Mouse (Mus musculus) layer of hippocampus, postnatal 36 days (tissue): Measurements from ENCODE around the gene Vmn1r217. TPM values are rescaled to one million over a fixed set of nuclear protein-coding genes. Genes with fewer than 3 reads are reported as not detected.
"Not testable (repeated sequence)": the region's sequence is repeated elsewhere in the genome, so short reads cannot be mapped to it uniquely, and the experiment has no call there.

Source experiments
- DNase-seq, 2 experiments: peaks; one replicate each; pipeline ENCODE4 v3.0.0; 2022
- total RNA-seq, 2 experiments: library from RNA; stranded (reverse); gene quantifications; 2 replicates each; pipeline ENCODE4 v1.2.3; 2021

The Vmn1r217 gene
- not detected for total RNA-seq

DNA sequence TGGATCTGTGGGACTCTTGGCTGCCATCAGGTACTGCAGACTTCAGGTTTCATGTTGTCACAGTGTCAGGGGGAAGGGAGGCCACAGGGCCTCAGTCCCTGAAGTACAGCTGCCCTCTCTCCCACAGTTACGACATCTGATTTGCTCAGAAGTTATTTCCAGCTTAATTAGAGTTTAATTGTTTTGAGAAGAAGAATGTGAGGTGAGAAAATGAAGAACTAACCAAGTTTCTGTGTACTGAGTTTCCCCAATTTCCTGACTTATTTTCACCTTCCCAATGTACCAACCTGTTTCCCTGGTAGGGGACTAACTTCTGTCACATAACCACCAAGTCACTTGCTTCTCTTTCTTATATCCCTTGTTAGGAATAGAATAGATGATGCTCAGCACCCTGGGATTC lies at the start of gene Vmn1r217:
Gene Vmn1r217 (minus strand): TSS at position 101 of the 400 bp plus-strand sequence.
- not testable (repeated sequence) for DNase-seq

DNA sequence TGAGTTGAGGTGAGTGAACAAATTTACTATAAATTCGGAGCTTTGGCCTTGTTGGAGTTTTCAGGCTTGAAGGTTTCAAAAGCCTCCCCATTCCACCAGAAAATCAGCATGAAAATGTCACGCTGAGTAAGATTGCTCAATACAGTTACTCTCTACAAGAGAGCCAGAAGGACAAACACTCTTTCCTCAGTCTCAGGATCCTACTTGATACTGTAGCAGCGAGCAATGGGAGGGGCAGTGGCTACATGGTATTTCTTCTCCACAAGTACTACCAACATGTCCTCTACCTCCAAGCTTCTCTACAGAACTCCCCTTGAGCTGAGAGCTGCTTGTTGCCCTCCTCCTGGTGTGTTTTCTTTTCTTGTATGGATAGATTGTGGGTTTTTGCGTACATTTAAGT lies 48.4 kb upstream of the Vmn1r217 start:
- DNase-seq, result not testable (repeated sequence)

GRCm38 (mm10) chr13:23159012-23159411 lies 41.0 kb upstream of the Vmn1r217 start, which contains the start of gene Vmn1r219:
Gene Vmn1r219 (plus strand): TSS chr13:23159312.
- DNase-seq, result no peak

DNA sequence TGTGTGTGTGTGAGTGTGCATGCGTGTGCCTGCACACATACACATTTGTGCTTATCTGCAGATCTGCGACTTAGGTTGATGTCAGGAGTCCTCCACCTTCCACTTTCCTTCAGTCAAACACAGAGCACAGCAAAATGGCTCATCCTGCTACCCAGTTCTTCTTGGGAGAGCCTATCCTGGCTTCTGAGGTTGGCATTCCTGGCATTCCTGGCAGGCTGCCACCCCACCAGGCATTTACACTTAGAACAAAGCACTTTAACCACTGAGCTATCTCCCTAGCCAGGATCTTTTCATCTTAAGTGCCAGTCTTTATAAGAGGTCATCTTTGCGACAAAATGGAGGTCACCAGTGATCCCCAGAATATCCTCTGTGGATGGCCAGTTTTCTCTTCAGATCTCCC lies 39.8 kb upstream of the Vmn1r217 start:
- no peak for DNase-seq

- peak; percentile 5 to 11 for DNase-seq
Observed at GRCm38 (mm10) chr13:23138880-23139279, 20.9 kb upstream of the Vmn1r217 start.

- DNase-seq, result no peak
Observed at GRCm38 (mm10) chr13:23133501-23133900, 15.5 kb upstream of the Vmn1r217 start.

- no peak for DNase-seq
Observed at GRCm38 (mm10) chr13:23133099-23133498, 15.1 kb upstream of the Vmn1r217 start, which contains the start of gene Vmn1r218. Gene Vmn1r218 (plus strand): TSS chr13:23133155.

DNA sequence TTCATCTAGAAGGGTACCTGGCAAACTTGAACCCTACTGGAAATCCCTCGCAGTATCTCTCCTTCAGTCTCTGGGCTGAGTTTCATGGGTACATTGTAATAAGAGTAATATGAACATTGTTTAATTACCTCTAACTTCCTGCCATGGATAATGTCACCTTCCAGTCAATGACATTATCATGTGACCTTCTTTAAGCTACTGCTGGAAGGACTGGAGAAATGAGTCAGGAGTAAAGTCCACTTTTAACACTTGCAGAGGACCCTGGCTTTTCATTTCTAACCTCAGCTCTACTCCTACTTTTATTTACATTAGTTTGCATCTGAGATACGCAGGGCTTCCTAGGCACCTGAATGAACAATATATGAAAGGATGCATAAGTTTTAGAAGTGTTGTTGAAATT lies 2.6 kb upstream of the Vmn1r217 start:
- DNase-seq, result no peak

- no peak for DNase-seq
Observed at GRCm38 (mm10) chr13:23094386-23094785, 23.6 kb downstream of the Vmn1r217 start.

GRCm38 (mm10) chr13:23069312-23069711 lies 48.7 kb downstream of the Vmn1r217 start:
- no peak for DNase-seq

DNA sequence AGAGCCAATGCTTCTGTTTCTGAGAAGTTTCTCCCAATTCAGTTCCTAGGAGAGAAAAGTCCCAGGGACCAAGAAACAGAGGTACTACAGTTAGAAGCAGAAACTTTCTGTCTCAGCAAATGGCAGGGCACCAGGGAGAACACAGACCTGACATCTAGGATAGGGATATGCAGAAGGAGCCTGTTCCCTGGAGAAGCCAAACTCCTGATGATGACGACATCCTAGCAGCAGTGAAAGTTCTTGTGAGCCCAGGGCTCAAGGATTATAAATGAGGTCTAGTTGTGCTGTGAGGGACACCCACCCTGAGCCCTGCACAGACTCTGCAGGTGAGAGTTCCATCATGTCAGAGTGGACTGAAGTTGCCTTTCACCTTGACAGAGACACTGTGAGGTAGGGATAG lies 50.3 kb downstream of the Vmn1r217 start, which contains the start of gene Vmn1r215:
Gene Vmn1r215 (plus strand): TSS at position 301 of the 400 bp plus-strand sequence.
- DNase-seq, result no peak

DNA sequence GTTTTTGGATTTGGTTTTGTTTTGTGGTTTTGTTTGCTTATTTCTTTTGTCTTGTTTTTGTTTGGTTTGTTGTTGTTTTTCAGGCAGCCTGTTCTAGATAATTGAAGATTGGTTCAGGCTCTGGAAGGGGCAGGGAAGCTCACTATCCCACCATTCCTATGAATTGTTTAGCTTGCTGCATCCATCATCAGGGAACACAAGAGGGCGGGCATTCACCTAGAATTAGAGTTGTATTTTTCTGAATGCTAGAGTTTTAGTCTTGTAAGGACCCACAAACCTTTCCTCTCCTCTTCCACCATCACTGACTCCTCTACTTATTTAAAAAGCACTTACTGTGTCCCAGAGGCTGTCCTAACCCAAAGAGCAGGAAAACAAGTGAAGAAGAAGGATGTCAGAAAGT lies 60.2 kb downstream of the Vmn1r217 start:
- DNase-seq, result no peak

Other genes starting within 250 kb of the Vmn1r217 start
- not detected for gene Vmn1r212, start 234.0 kb downstream of the Vmn1r217 start, total RNA-seq
- not detected for gene Vmn1r213, start 110.6 kb downstream of the Vmn1r217 start, total RNA-seq
- not detected for gene Vmn1r214, start 87.8 kb downstream of the Vmn1r217 start, total RNA-seq
- gene Vmn1r215, start 50.2 kb downstream of the Vmn1r217 start, total RNA-seq, result not detected
- gene Vmn1r218, start 14.9 kb upstream of the Vmn1r217 start, total RNA-seq, result not detected
- gene Vmn1r219, start 41.1 kb upstream of the Vmn1r217 start, total RNA-seq, result not detected
- gene Vmn1r220, start 69.7 kb upstream of the Vmn1r217 start, total RNA-seq, result not detected
- gene Vmn1r221, start 95.9 kb upstream of the Vmn1r217 start, total RNA-seq, result not detected
- gene Vmn1r222, start 117.7 kb upstream of the Vmn1r217 start, total RNA-seq, result not detected
- gene Vmn1r223, start 128.9 kb upstream of the Vmn1r217 start, total RNA-seq, result not detected